Mouse (Mus musculus): ENCODE data around the gene Pinlyp. TPM values are rescaled to one million over a fixed set of nuclear protein-coding genes. Genes with fewer than 3 reads are reported as not detected.

The Pinlyp gene
- 0.03 TPM in 1 of 2 replicates, not detected in the other for polyA plus RNA-seq (2012; rRNA removed)

DNA sequence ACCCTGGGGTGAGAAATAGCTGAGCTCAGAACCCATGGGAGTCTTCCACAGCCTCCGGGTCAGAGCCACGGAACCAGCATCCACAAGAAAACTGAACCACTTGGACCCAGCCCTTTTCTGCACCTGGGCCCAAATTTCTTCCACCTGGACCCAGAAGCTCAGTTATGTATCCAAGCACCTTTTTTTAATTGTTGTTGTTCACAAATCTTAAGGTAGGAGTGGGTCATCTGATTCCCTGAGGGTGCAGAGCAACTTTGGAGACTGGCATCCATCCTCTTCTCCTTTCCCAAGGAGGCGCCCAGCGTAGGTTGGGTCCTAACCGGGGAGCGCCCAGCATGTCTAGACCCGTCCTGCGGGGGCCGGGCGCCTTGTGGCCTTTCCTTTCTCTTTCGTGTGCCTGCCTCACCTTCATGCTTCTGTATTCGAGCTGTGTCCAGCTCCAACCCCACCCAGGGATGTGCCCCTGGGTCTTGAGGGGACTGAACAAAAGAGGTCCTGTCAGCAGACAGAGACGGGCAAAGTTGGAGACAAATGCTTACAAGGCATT, at the start of gene Pinlyp, which contains the start of gene Xrcc1:
Gene Pinlyp (minus strand): TSS at position 51 of the 547 bp plus-strand sequence.
Gene Xrcc1 (plus strand): TSS at position 222 of the 547 bp plus-strand sequence.

DNA sequence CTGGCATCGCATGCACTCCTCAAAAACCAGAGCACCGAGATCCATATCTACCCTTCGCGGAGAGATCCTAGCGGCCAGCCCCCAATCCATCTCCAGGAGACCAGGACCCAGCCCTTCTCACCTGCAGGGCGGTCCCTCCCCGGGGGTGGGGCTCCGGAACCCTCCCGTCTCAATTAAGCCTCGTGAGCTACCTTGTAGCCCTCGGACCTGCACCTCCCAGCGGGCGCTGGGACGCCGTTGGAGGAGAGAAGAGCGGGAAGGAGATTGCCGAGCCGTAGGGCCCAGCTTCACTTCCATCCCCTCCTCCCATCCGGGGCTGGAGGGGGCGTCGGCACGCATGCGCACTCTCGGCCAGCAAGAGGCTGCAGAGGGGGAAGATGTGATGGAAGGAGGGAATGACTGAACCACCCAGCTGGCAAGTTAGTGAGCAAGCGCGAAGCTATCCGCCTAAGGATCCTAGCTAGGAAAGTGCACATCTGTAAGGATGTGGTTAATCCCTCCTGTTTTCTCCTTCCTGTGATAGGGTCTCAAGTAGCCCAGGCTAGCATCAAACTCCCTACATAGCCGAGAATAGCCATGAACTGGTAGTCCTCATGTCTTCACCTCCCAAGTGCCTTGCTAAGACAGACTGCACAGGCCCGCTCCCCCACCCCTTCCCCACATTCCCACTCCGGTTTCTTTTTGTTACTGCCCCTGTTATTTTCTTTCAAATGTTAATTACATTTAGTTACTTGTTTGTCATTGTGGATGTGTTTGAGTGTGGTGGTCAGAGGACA, 41.6 kb upstream of the Pinlyp start, which contains the start of the genes Ethe1 and Zfp575:
Gene Ethe1 (plus strand): TSS at position 214 of the 776 bp plus-strand sequence.
Gene Zfp575 (minus strand): TSS at position 312 of the 776 bp plus-strand sequence.

GRCm38 (mm10) chr7:24530062-24530931, 15.6 kb downstream of the Pinlyp start, which contains the start of gene Irgq:
Gene Irgq, plus strand, starts transcription at chr7:24530689.

DNA sequence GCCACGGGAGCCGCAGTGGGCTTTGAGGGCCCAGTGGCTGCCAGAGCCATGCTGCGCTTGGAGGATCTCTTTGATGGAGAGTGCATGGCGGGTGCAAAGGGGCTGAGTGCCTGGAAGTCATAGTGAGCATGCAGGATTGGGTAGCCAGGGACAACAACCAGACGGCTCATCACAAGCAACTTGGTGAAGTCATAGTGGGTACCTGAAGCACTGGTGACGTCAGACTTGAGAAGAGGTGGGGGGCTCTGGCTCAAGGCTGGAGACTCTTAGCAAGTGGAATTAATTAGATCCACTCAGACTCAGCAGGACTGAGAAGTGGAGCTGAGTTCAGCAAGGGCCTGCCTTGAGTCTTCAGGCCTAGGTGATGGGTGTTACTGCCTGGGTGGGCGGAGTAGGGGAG, 33.6 kb downstream of the Pinlyp start, which contains the start of gene AC161166.1:
Gene AC161166.1 (minus strand): TSS at position 101 of the 400 bp plus-strand sequence.

GRCm38 (mm10) chr7:24506838-24507725, 38.8 kb downstream of the Pinlyp start, which contains the start of gene Zfp428:
Gene Zfp428, plus strand, starts transcription at chr7:24507006.

Other genes with a start within 250 kb of the Pinlyp start
- gene Zfp61, start 244.9 kb downstream of the Pinlyp start, polyA plus RNA-seq (2012; rRNA removed), result 2.7 and 3.1 TPM in 2 replicates
- 1.7 and 1.9 TPM in 2 replicates for gene Zfp94, start 229.5 kb downstream of the Pinlyp start, polyA plus RNA-seq (2012; rRNA removed)
- not detected in 2 replicates for gene Tescl, start 212.2 kb downstream of the Pinlyp start, polyA plus RNA-seq (2012; rRNA removed)
- gene Lypd5, start 196.9 kb downstream of the Pinlyp start, polyA plus RNA-seq (2012; rRNA removed), result not detected in 2 replicates
- gene Kcnn4, start 175.9 kb downstream of the Pinlyp start, polyA plus RNA-seq (2012; rRNA removed), result 96.6 and 108 TPM in 2 replicates
- gene Smg9, start 146.5 kb downstream of the Pinlyp start, polyA plus RNA-seq (2012; rRNA removed), result 18.1 and 19.0 TPM in 2 replicates
- gene Irgc1, start 93.8 kb downstream of the Pinlyp start, polyA plus RNA-seq (2012; rRNA removed), result 0.01 TPM in 1 of 2 replicates, not detected in the other
- 1.7 and 2.1 TPM in 2 replicates for gene Plaur, start 83.6 kb downstream of the Pinlyp start, polyA plus RNA-seq (2012; rRNA removed)
- 0.27 and 0.43 TPM in 2 replicates for gene Cadm4, start 64.1 kb downstream of the Pinlyp start, polyA plus RNA-seq (2012; rRNA removed)
- 3.0 and 3.6 TPM in 2 replicates for gene Zfp428, start 39.1 kb downstream of the Pinlyp start, polyA plus RNA-seq (2012; rRNA removed)
- not detected in 2 replicates for gene AC161166.1, start 33.7 kb downstream of the Pinlyp start, polyA plus RNA-seq (2012; rRNA removed)
- gene Irgq, start 15.4 kb downstream of the Pinlyp start, polyA plus RNA-seq (2012; rRNA removed), result 1.7 and 1.9 TPM in 2 replicates
- gene Xrcc1, start 171 bp upstream of the Pinlyp start, polyA plus RNA-seq (2012; rRNA removed), result 27.1 and 28.3 TPM in 2 replicates
- 11.6 and 14.7 TPM in 2 replicates for gene Ethe1, start 41.4 kb upstream of the Pinlyp start, polyA plus RNA-seq (2012; rRNA removed)
- 0.08 and 0.12 TPM in 2 replicates for gene Zfp575, start 41.5 kb upstream of the Pinlyp start, polyA plus RNA-seq (2012; rRNA removed)
- gene Phldb3, start 64.6 kb upstream of the Pinlyp start, polyA plus RNA-seq (2012; rRNA removed), result 0.61 and 0.70 TPM in 2 replicates
- gene Lypd3, start 90.4 kb upstream of the Pinlyp start, polyA plus RNA-seq (2012; rRNA removed), result 0.16 TPM in 1 of 2 replicates, not detected in the other
- not detected in 2 replicates for gene Tex101, start 130.6 kb upstream of the Pinlyp start, polyA plus RNA-seq (2012; rRNA removed)
- not detected in 2 replicates for gene BC049730, start 163.1 kb upstream of the Pinlyp start, polyA plus RNA-seq (2012; rRNA removed)
- not detected in 2 replicates for gene Gm4763, start 180.8 kb upstream of the Pinlyp start, polyA plus RNA-seq (2012; rRNA removed)
- gene Cd177, start 214.2 kb upstream of the Pinlyp start, polyA plus RNA-seq (2012; rRNA removed), result 0.75 and 1.2 TPM in 2 replicates
- 0.24 and 0.32 TPM in 2 replicates for gene Ceacam10, start 231.1 kb upstream of the Pinlyp start, polyA plus RNA-seq (2012; rRNA removed)